Mouse (Mus musculus): ENCODE measurements around the gene Gm11037.

DNA sequence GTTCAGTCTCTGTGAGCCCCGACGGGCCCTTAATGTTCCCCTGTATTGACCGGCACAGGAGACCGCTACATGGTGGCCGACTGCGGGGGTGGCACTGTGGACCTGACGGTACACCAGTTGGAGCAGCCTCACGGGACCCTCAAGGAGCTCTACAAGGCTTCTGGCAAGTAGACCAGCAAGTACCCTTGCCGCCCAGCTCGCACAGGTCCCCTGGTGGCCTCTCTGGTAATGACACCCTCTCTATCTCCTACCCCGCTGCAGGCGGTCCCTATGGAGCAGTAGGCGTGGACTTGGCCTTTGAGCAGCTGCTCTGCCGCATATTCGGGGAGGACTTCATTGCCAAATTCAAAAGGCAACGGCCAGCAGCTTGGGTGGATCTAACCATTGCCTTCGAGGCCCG is 9.3 kb downstream of the Gm11037 start:
- TF ChIP-seq FLI1 (IDR thresholded peaks at IDR 0.05; ENCODE audit: low read length) (no peak), GATA1 (IDR thresholded peaks at IDR 0.05; ENCODE audit: borderline replicate concordance, low read length) (no peak)

Measured in megakaryocyte, embryonic 14.5 days (primary cell).